Mouse (Mus musculus) bone marrow macrophage, adult 2 months (primary cell): ENCODE data around the gene Gm47841.

Experiments used
- CTCF ChIP-seq: IDR thresholded peaks from 2 replicates; pipeline ENCODE4 v1.5.1; 2012; ENCODE audit warnings: low read depth, mild to moderate bottlenecking, low read length, moderate library complexity
- POLR2A ChIP-seq: IDR thresholded peaks from 2 replicates; pipeline ENCODE4 v1.6.1; 2012; ENCODE audit warnings: mild to moderate bottlenecking, low read depth, low read length, borderline replicate concordance

DNA sequence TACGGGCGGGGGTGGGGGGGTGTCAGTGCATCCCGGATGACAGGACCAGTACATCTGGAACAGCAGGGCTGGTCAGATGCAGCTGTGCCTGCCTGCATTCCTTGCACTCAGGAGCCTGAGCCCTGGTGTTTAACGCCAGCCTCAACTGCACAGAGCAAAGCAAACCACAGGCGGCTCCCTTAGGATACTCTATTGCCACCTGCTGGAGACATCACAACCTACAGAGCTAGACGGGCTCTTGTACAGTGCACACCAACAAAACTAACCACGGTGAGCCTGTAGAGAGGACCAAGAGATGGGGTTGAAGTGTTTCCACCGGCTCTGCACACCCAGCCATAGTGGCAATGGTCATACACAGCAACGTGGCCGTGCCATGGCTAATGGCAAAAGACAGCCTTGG is 9.0 kb upstream of the Gm47841 start:
- TF ChIP-seq CTCF (no peak), POLR2A (no peak)
